Mouse (Mus musculus) CH12.LX (cell line): ENCODE measurements at regions not wholly inside any gene's neighbourhood (a gene's known extent, or its start where the extent isn't known, plus 50 kb on each side); places are given as distances from the start of the nearest gene placed in this dataset.

Experiments
- CTCF ChIP-seq, 2 experiments: IDR thresholded peaks in 1 of 2; conservative IDR thresholded peaks in 1 of 2; 2 replicates each; pipeline ENCODE4 v1.5.1; 2011 to 2012; ENCODE audit warnings: low read depth in 2 of 2, low read length in 2 of 2, improper control_type of control experiment in 1 of 2, inconsistent platforms in 1 of 2, mild to moderate bottlenecking in 1 of 2, moderate library complexity in 1 of 2
- EP300 ChIP-seq: IDR thresholded peaks from 2 replicates; pipeline ENCODE4 v1.6.1; 2011; ENCODE audit warnings: low read length, improper control_type of control experiment
- HCFC1 ChIP-seq: IDR thresholded peaks from 2 replicates; pipeline ENCODE4 v1.6.1; 2012; ENCODE audit warnings: low read depth, mild to moderate bottlenecking, inconsistent platforms, low read length, improper control_type of control experiment
- POLR2A ChIP-seq: IDR thresholded peaks from 2 replicates; pipeline ENCODE4 v1.6.1; 2011; ENCODE audit warnings: low read depth, mild to moderate bottlenecking, improper control_type of control experiment, low read length
- RCOR1 ChIP-seq: conservative IDR thresholded peaks from 2 replicates; pipeline ENCODE4 v1.6.1; 2012; ENCODE audit warnings: low read depth, mild to moderate bottlenecking, inconsistent platforms, low read length, improper control_type of control experiment
- TCF12 ChIP-seq: IDR thresholded peaks from 2 replicates; pipeline ENCODE4 v1.6.1; 2014; ENCODE audit warnings: low read depth, mild to moderate bottlenecking, inconsistent platforms, low read length, improper control_type of control experiment
- USF1 ChIP-seq: IDR thresholded peaks from 2 replicates; pipeline ENCODE4 v1.6.1; 2014; ENCODE audit warnings: low read depth, mild to moderate bottlenecking, inconsistent platforms, low read length, improper control_type of control experiment
- ZC3H11A ChIP-seq: IDR thresholded peaks from 2 replicates; pipeline ENCODE4 v1.6.1; 2012; ENCODE audit warnings: low read depth, mild to moderate bottlenecking, inconsistent platforms, low read length, improper control_type of control experiment
- ZKSCAN1 ChIP-seq: IDR thresholded peaks from 2 replicates; pipeline ENCODE4 v1.6.1; 2012; ENCODE audit warnings: low read depth, inconsistent platforms, low read length, improper control_type of control experiment, borderline replicate concordance
- ZNF384 ChIP-seq: IDR thresholded peaks from 2 replicates; pipeline ENCODE4 v1.6.1; 2012; ENCODE audit warnings: low read depth, low read length, improper control_type of control experiment, inconsistent platforms

- no peak for TF ChIP-seq EP300
- TF ChIP-seq ZKSCAN1: no peak
- TF ChIP-seq ZC3H11A: no peak
- TF ChIP-seq CTCF (conservative IDR thresholded peaks at IDR 0.05 in 1 of 2, IDR thresholded peaks at IDR 0.05 in 1 of 2; ENCODE audit: low read depth in 2 of 2, low read length in 2 of 2): no peak
- no peak for TF ChIP-seq USF1
- TF ChIP-seq HCFC1: no peak
- TF ChIP-seq ZNF384: no peak
- no peak for TF ChIP-seq RCOR1
- no peak for TF ChIP-seq POLR2A
- no peak for TF ChIP-seq TCF12
Measured at GRCm38 (mm10) chr7:129066891-129067290, 189.9 kb upstream of the Plpp4 start.
